Mouse (Mus musculus) embryo, embryonic 11 days (tissue): ENCODE results near the gene Gnl3l.

Source experiments
- DNase-seq: peaks from one replicate; pipeline ENCODE4 v3.0.0-alpha.2; 2015

The Gnl3l gene

DNA sequence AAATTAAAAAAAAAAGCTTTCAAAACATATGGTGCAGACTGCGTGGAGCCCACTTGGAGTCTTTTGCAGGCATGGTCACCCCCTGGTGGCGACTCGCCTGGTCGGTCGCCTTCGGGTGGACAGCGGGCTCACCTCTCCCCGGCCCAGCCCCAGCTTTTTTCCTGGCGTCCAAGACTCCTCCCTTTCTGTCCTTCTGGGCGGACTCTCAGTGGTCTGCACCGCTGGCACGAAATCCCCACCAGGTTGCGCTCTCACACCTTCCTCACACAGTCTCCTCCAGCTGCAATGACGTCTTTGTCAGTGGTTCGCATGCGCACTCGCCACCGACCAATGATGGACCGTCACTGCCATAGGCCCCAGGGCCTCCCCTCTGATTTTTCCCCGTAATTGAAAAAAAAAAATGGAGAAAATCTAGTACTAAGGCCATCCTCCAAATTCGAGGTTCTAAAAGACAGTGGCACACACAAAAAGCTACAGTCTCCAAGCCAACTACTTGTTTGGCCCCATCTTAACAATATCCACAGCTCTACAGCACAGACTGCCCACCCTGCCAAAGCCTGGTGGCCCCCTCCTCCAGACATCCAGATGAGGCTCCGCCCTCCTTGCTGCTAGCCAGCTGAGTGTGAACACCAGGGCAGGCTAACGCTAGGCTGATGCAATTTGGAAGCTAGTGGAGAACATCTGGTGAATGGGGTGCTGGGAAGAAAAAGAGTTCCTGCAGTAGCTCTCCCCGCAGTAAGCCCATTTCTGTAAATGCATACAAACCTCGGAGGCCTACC is 60.4 kb downstream of the Gnl3l start:
- peak; percentile 87 for DNase-seq

DNA sequence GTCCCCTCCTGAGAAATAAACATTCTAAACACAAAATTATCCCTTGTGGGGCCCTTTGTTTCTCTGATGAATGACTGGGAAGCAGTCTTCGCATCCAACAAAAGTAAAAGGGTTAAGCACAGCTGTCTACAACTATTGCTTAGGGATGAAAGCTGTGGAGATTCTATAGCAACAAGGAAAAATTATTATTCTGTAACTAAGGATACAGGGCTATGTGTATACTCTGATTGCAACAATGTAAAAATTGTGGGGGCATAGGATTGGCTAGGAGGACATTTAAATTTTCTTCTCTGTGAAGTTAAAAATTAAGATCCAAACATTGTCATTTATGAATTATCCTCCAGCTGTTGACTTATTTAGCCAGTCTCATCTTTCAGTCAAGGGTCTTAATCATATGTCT is 61.1 kb downstream of the Gnl3l start:
- DNase-seq = no peak

DNA sequence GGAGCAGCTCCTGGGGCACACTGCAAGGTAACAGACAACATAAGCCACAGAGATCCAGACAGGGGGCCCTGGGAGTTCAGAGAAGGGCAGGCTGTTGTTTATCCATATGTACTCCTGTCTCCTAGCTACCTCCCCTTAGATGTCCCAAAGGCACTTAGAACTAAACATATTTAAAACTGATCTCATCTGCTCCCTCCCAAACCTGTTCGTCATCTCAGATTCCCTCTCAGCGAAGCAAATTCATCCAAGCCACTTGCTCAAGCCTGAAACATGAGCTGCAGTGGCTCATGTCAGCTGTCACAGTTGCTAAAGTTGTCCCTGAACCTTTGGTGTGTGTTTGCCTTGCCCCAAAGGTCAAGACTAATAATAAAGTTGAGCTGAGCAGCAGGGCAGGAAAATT is 61.7 kb downstream of the Gnl3l start:
- peak; percentile 54 for DNase-seq

DNA sequence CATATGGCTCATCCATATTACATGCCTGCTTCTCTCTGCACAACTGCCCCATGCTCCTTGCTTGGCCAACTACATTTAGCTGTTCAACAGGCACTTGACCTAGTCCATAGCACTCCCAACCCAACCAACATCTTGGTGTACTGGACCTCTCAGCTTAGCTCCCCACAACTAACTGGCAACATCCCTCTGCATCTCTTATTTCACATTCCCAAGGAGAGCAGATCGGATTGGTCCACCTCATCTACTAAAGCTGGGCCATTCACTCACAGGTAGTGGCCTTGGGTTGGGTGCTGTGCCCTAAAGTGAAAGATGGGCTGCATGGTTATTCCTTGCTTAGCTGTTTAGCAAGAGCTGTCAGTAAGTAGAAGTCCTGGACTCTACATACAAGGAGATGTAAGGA is 62.4 kb downstream of the Gnl3l start:
- no peak for DNase-seq
